Mouse (Mus musculus) bone marrow, adult 2 months (tissue): Measurements from ENCODE around the gene Clec4d.

Experiments
- CTCF ChIP-seq: fragments of 200-500 bp; IDR thresholded peaks from 2 replicates; pipeline ENCODE4 v1.5.1; 2011; ENCODE audit warnings: low read length, control low read depth; ENCODE audit not compliant: control insufficient read depth, insufficient read depth
- POLR2A ChIP-seq: fragments of 200-500 bp; IDR thresholded peaks from 2 replicates; pipeline ENCODE4 v1.6.1; 2011; ENCODE audit warnings: low read depth, mild to moderate bottlenecking, control low read depth, low read length, borderline replicate concordance; ENCODE audit not compliant: control insufficient read depth

GRCm38 (mm10) chr6:123266945-123267344 lies 5.0 kb downstream of the Clec4d start:
- TF ChIP-seq CTCF (no peak), POLR2A (no peak)
